Mouse (Mus musculus): ENCODE results near the gene Agrp. TPM values are rescaled to one million over a fixed set of nuclear protein-coding genes. Genes with fewer than 3 reads are reported as not detected.
A peak's percentile ranks its signal among the peaks of the same experiment; 100 is the strongest.

Gene Agrp
- polyA plus RNA-seq, 1 experiment from 2014 or later = 0.54 TPM

DNA sequence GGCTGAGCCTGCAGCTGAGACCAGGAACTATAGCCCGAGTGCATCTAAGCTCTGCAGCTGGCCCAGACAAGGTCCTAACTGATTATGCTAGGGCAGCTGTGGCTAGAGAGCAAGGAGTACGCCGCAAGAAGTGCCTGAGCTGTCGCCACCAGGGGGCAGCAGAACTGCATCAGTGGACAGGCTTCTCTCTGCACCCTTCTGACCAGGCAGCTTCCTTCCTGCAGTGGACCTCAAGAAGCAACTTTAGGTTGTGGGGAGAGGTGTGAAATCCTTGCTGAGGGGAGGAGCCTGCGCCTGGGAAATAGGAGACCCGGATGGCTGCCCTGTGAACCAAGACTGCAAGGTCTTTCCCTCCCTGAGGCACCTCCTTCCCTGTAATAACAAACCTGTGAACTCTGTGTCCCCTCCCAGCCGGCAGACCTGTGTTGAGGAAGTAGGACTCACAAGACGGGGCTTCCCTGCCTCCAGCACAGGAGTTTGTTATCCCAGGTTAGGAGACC, 14.7 kb downstream of the Agrp start:
- Histone ChIP-seq H3K27ac (replicated peaks in 1 of 2; ENCODE audit: control insufficient read depth in 1 of 2, insufficient read depth in 1 of 2, low read depth in 2 of 2, low read length in 2 of 2) (peak overlapping the region; percentile 12 to 47; a peak in 2 of 4 replicates), H3K27me3 (ENCODE audit: control insufficient read depth, insufficient read depth, low read length) (no peaks in the 10 kb centered on the region), H3K4me2 (ENCODE audit: low read length) (no peak overlapping the region), H3K4me1 (ENCODE audit: control insufficient read depth in 2 of 2, insufficient read depth in 2 of 2, low read length in 2 of 2) (peaks cover 4 to 17% of the 10 kb centered on the region in 2 experiments; a peak in 3 of 4 replicates), H3K9ac (ENCODE audit: low read length) (no peak overlapping the region), H3K36me3 (ENCODE audit: control insufficient read depth, insufficient read depth, low read length) (peaks cover 63% of the 10 kb centered on the region), H3K9me3 (ENCODE audit: control insufficient read depth, low read length) (no peaks in the 10 kb centered on the region), H3K4me3 (ENCODE audit: control insufficient read depth in 1 of 2, insufficient read depth in 1 of 2, low read depth in 1 of 2, low read length in 2 of 2) (no peak overlapping the region)
- peak; percentile 77 for ATAC-seq (ENCODE audit: insufficient number of reproducible peaks, insufficient read depth, low FRiP score, low read depth)
- 8% methylated on average over 8 of the region's 8 CpGs for WGBS

GRCm38 (mm10) chr8:105621841-105622240, 15.4 kb downstream of the Agrp start:
- Histone ChIP-seq H3K27ac (replicated peaks in 1 of 2; ENCODE audit: control insufficient read depth in 1 of 2, insufficient read depth in 1 of 2, low read depth in 2 of 2, low read length in 2 of 2) (0 out of 4 replicates have a peak overlapping the region, but pooled peaks of 1 of the 2 experiments have one; percentile 44), H3K27me3 (ENCODE audit: control insufficient read depth, insufficient read depth, low read length) (no peaks in the 10 kb centered on the region), H3K4me1 (ENCODE audit: control insufficient read depth in 2 of 2, insufficient read depth in 2 of 2, low read length in 2 of 2) (peaks cover 4 to 17% of the 10 kb centered on the region in 2 experiments; a peak in 3 of 4 replicates), H3K4me3 (ENCODE audit: control insufficient read depth in 1 of 2, insufficient read depth in 1 of 2, low read depth in 1 of 2, low read length in 2 of 2) (no peak overlapping the region), H3K9me3 (ENCODE audit: control insufficient read depth, low read length) (no peaks in the 10 kb centered on the region), H3K36me3 (ENCODE audit: control insufficient read depth, insufficient read depth, low read length) (peaks cover 70% of the 10 kb centered on the region), H3K4me2 (ENCODE audit: low read length) (no peak overlapping the region), H3K9ac (ENCODE audit: low read length) (no peak overlapping the region)
- ATAC-seq (ENCODE audit: insufficient number of reproducible peaks, insufficient read depth, low FRiP score, low read depth) = no peak
- 70% methylated on average over 4 of the region's 4 CpGs for WGBS

- H3K27ac ChIP-seq (replicated peaks in 1 of 2; ENCODE audit: control insufficient read depth in 1 of 2, insufficient read depth in 1 of 2, low read depth in 2 of 2, low read length in 2 of 2) = no peak overlapping the region
- no peak for ATAC-seq (ENCODE audit: insufficient number of reproducible peaks, insufficient read depth, low FRiP score, low read depth)
- no peak overlapping the region for H3K4me2 ChIP-seq (ENCODE audit: low read length)
- H3K4me3 ChIP-seq (ENCODE audit: control insufficient read depth in 1 of 2, insufficient read depth in 1 of 2, low read depth in 1 of 2, low read length in 2 of 2) = no peak overlapping the region
- WGBS = 85% methylated on average over 21 of the region's 21 CpGs
- no peaks in the 10 kb centered on the region for H3K9me3 ChIP-seq (ENCODE audit: control insufficient read depth, low read length)
- no peaks in the 10 kb centered on the region for H3K27me3 ChIP-seq (ENCODE audit: control insufficient read depth, insufficient read depth, low read length)
- peaks cover 4 to 17% of the 10 kb centered on the region in 2 experiments; a peak in 3 of 4 replicates for H3K4me1 ChIP-seq (ENCODE audit: control insufficient read depth in 2 of 2, insufficient read depth in 2 of 2, low read length in 2 of 2)
- H3K36me3 ChIP-seq (ENCODE audit: control insufficient read depth, insufficient read depth, low read length) = peaks cover 77% of the 10 kb centered on the region
- no peak overlapping the region for H3K9ac ChIP-seq (ENCODE audit: low read length)
Observed at GRCm38 (mm10) chr8:105620946-105621720, 16.1 kb downstream of the Agrp start.

DNA sequence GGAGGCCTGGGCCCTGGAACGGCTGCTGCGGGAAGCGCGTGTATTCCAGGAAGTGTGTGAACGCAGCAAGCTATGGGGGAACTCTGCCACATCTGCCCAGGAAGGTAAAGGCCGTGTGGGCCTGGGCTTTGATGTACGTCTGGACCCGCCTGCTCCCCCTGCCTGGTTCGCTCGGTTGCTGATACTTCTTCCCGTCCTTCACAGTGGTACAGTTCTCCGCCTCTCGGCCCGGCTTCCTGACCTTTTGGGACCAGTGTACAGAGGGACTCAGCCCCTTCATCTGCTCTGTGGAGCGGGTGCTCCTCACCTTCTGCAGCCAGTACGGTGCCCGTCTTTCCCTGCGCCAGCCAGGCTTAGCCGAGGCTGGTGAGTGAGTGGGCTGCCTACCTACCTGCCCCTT, 17.0 kb downstream of the Agrp start:
- 86% methylated on average over 19 of the region's 19 CpGs for WGBS
- no peaks in the 10 kb centered on the region for H3K27me3 ChIP-seq (ENCODE audit: control insufficient read depth, insufficient read depth, low read length)
- H3K4me2 ChIP-seq (ENCODE audit: low read length) = no peak overlapping the region
- no peak for ATAC-seq (ENCODE audit: insufficient number of reproducible peaks, insufficient read depth, low FRiP score, low read depth)
- H3K27ac ChIP-seq (replicated peaks in 1 of 2; ENCODE audit: control insufficient read depth in 1 of 2, insufficient read depth in 1 of 2, low read depth in 2 of 2, low read length in 2 of 2) = no peak overlapping the region
- H3K9ac ChIP-seq (ENCODE audit: low read length) = no peak overlapping the region
- no peaks in the 10 kb centered on the region for H3K9me3 ChIP-seq (ENCODE audit: control insufficient read depth, low read length)
- peaks cover 86% of the 10 kb centered on the region for H3K36me3 ChIP-seq (ENCODE audit: control insufficient read depth, insufficient read depth, low read length)
- no peak overlapping the region for H3K4me3 ChIP-seq (ENCODE audit: control insufficient read depth in 1 of 2, insufficient read depth in 1 of 2, low read depth in 1 of 2, low read length in 2 of 2)
- peaks cover 4 to 17% of the 10 kb centered on the region in 2 experiments; a peak in 3 of 4 replicates for H3K4me1 ChIP-seq (ENCODE audit: control insufficient read depth in 2 of 2, insufficient read depth in 2 of 2, low read length in 2 of 2)

DNA sequence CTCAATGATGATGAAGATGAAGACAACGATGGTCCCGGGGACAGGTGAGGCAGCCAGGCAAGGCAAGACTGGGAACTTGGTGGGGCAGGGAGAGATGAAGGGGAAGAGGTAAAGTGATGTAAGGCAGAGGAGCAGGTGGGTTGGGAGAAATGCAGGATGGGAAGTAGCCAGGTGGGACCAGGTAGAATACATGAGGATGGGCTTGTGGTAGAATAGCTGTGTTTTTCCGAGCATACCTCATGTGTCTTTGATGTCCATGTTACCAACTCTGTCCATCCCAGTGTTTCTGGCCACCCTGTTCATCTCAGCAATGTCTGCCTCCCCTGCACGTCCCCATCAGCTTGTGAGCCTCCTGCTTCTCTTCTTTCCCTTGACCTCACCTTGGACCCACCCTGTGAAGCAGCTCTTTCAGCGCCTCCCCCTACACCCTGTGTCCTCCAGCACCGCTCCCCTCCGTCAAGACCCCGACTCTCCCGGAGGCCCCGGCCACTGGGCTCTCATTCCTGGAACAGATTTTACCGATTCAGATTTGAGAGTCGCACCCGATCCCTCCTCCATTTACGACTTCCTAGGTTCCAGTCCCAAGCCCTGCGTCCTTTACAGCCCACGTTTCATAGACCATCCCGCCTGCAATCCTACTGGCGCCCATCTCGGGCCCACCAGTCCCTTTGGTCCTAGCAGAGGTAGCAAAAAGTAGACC, 18.2 kb downstream of the Agrp start:
- H3K4me2 ChIP-seq (ENCODE audit: low read length) = no peak overlapping the region
- H3K9ac ChIP-seq (ENCODE audit: low read length) = no peak overlapping the region
- peaks cover 90% of the 10 kb centered on the region for H3K36me3 ChIP-seq (ENCODE audit: control insufficient read depth, insufficient read depth, low read length)
- WGBS = 92% methylated on average over 19 of the region's 19 CpGs
- peaks cover 4 to 14% of the 10 kb centered on the region in 2 experiments; a peak in 3 of 4 replicates for H3K4me1 ChIP-seq (ENCODE audit: control insufficient read depth in 2 of 2, insufficient read depth in 2 of 2, low read length in 2 of 2)
- no peaks in the 10 kb centered on the region for H3K27me3 ChIP-seq (ENCODE audit: control insufficient read depth, insufficient read depth, low read length)
- no peak overlapping the region for H3K4me3 ChIP-seq (ENCODE audit: control insufficient read depth in 1 of 2, insufficient read depth in 1 of 2, low read depth in 1 of 2, low read length in 2 of 2)
- H3K27ac ChIP-seq (replicated peaks in 1 of 2; ENCODE audit: control insufficient read depth in 1 of 2, insufficient read depth in 1 of 2, low read depth in 2 of 2, low read length in 2 of 2) = no peak overlapping the region
- no peaks in the 10 kb centered on the region for H3K9me3 ChIP-seq (ENCODE audit: control insufficient read depth, low read length)
- ATAC-seq (ENCODE audit: insufficient number of reproducible peaks, insufficient read depth, low FRiP score, low read depth) = no peak

DNA sequence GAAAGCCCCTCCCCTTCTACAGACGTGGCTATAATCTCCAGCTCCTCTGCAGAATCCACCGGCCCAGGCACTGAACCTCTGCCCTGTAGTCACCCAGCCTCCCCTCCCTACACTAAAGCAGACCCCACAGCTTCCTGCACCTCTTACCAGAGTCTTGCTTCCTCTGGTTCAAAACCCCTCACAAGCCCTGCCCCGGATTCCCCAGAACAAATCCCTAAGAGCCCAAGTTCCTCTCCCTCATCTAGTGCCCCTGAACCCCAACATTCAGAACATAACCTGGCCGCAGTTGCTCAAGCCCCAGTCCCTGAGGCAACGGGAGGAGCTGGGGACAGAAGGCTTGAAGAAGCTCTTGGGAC, 18.9 kb downstream of the Agrp start:
- no peak for ATAC-seq (ENCODE audit: insufficient number of reproducible peaks, insufficient read depth, low FRiP score, low read depth)
- Histone ChIP-seq H3K27ac (replicated peaks in 1 of 2; ENCODE audit: control insufficient read depth in 1 of 2, insufficient read depth in 1 of 2, low read depth in 2 of 2, low read length in 2 of 2) (no peak overlapping the region), H3K4me2 (ENCODE audit: low read length) (no peak overlapping the region), H3K27me3 (ENCODE audit: control insufficient read depth, insufficient read depth, low read length) (no peaks in the 10 kb centered on the region), H3K4me3 (ENCODE audit: control insufficient read depth in 1 of 2, insufficient read depth in 1 of 2, low read depth in 1 of 2, low read length in 2 of 2) (no peak overlapping the region), H3K9ac (ENCODE audit: low read length) (no peak overlapping the region), H3K4me1 (ENCODE audit: control insufficient read depth in 2 of 2, insufficient read depth in 2 of 2, low read length in 2 of 2) (peaks cover 4 to 8% of the 10 kb centered on the region in 2 experiments; a peak in 3 of 4 replicates), H3K36me3 (ENCODE audit: control insufficient read depth, insufficient read depth, low read length) (peaks cover 83% of the 10 kb centered on the region), H3K9me3 (ENCODE audit: control insufficient read depth, low read length) (no peaks in the 10 kb centered on the region)
- 94% methylated on average over 5 of the region's 5 CpGs for WGBS

- Histone ChIP-seq H3K9ac (ENCODE audit: low read length) (no peak overlapping the region), H3K9me3 (ENCODE audit: control insufficient read depth, low read length) (no peaks in the 10 kb centered on the region), H3K4me3 (ENCODE audit: control insufficient read depth in 1 of 2, insufficient read depth in 1 of 2, low read depth in 1 of 2, low read length in 2 of 2) (no peak overlapping the region), H3K4me1 (ENCODE audit: control insufficient read depth in 2 of 2, insufficient read depth in 2 of 2, low read length in 2 of 2) (peaks cover 2 to 8% of the 10 kb centered on the region in 2 experiments), H3K4me2 (ENCODE audit: low read length) (no peak overlapping the region), H3K27me3 (ENCODE audit: control insufficient read depth, insufficient read depth, low read length) (no peaks in the 10 kb centered on the region), H3K27ac (replicated peaks in 1 of 2; ENCODE audit: control insufficient read depth in 1 of 2, insufficient read depth in 1 of 2, low read depth in 2 of 2, low read length in 2 of 2) (no peak overlapping the region), H3K36me3 (ENCODE audit: control insufficient read depth, insufficient read depth, low read length) (peaks cover 78% of the 10 kb centered on the region)
- ATAC-seq (ENCODE audit: insufficient number of reproducible peaks, insufficient read depth, low FRiP score, low read depth) = no peak
- 87% methylated on average over 21 of the region's 21 CpGs for WGBS
Observed at GRCm38 (mm10) chr8:105617451-105618278, 19.5 kb downstream of the Agrp start.

All from heart, embryonic 14.5 days (tissue).